8 mouse cellular contexts compared by ENCODE assay signal in genomic region chr11:98457367-98458120, GRCm38 (mm10). TPM values are rescaled to one million over a fixed set of nuclear protein-coding genes. Genes with fewer than 3 reads are reported as not detected.
A peak's percentile ranks its signal among the peaks of the same experiment; 100 is the strongest.
DNase-seq lines count a peak whose midpoint lies in the region; ATAC-seq and TF ChIP-seq lines count a peak whose summit lies in the region.

No protein-coding gene starts in this region.

- H3K4me2 ChIP-seq in lung, postnatal 0 days (replicated peaks; ENCODE audit: low read depth, low read length): peak overlapping the region; percentile 88

- H3K27me3 ChIP-seq in G1E (ENCODE audit: insufficient read depth, low read length): peaks cover 52% of the 10 kb centered on the region
- peaks cover 58% of the 10 kb centered on the region for H3K27me3 ChIP-seq in hindbrain, embryonic 10.5 days (ENCODE audit: insufficient read depth, poor library complexity, severe bottlenecking)
- H3K27me3 ChIP-seq in lung, postnatal 0 days (replicated peaks; ENCODE audit: insufficient read depth, low read length): 0 out of 2 replicates have a peak, but pooled peaks cover 6% of the 10 kb centered on the region

- DNase-seq in G1E (ENCODE audit: low spot score): peak; percentile 94
- DNase-seq in cerebellum, adult 11-12 months: peak; percentile 86
- DNase-seq in hindbrain, embryonic 10.5 days (ENCODE audit: low spot score): peak; percentile 86
- DNase-seq in layer of hippocampus, adult 9-11 months: peak; percentile 62
- peak; percentile 83 for DNase-seq in lung, postnatal 0 days (ENCODE audit: low spot score)
- peak; percentile 89 for DNase-seq in ovary, postnatal 10 days (ENCODE audit: low spot score)
- DNase-seq in thymus, postnatal 0 days (ENCODE audit: low spot score): peak; percentile 98

- peak overlapping the region; percentile 80 for H3K4me3 ChIP-seq in G1E (ENCODE audit: low read depth, low read length)
- peak overlapping the region; percentile 63 for H3K4me3 ChIP-seq in hindbrain, embryonic 10.5 days
- H3K4me3 ChIP-seq in lung, postnatal 0 days (ENCODE audit: low read depth, low read length): peak overlapping the region; percentile 54

- TF ChIP-seq CTCF in G1E (IDR thresholded peaks at IDR 0.05; ENCODE audit: low read depth, low read length): 0 out of 2 replicates have a peak, but pooled peaks have one; percentile 30
- TF ChIP-seq CTCF in lung, postnatal 0 days (IDR thresholded peaks at IDR 0.05): peak; percentile 61

- TF ChIP-seq EP300 in lung, postnatal 0 days (IDR thresholded peaks at IDR 0.05): no peak

- 0 out of 2 replicates have a peak overlapping the region, but pooled peaks have one; percentile 12 for H3K9ac ChIP-seq in lung, postnatal 0 days (replicated peaks; ENCODE audit: low read depth)

- WGBS in hindbrain, embryonic 10.5 days: 1% methylated on average over 63 of the region's 64 CpGs
- 2% methylated on average over 33 of the region's 64 CpGs for WGBS in lung, postnatal 0 days

- no peaks in the 10 kb centered on the region; the same call in 1 of the 2 replicates for H3K9me3 ChIP-seq in G1E (replicated peaks)
- no peaks in the 10 kb centered on the region for H3K9me3 ChIP-seq in hindbrain, embryonic 10.5 days
- no peaks in the 10 kb centered on the region for H3K9me3 ChIP-seq in lung, postnatal 0 days (ENCODE audit: low read length)

- H3K27ac ChIP-seq in hindbrain, embryonic 10.5 days: peak overlapping the region; percentile 83
- no peak overlapping the region for H3K27ac ChIP-seq in lung, postnatal 0 days (ENCODE audit: low read length)

- peak; percentile 48 for ATAC-seq in G1E (ENCODE audit: extremely low read depth, insufficient number of reproducible peaks, low FRiP score, poor library complexity, severe bottlenecking)
- peak; percentile 80; the same call in 1 of the 2 replicates for ATAC-seq in frontal cortex, adult (ENCODE audit: low TSS enrichment)
- ATAC-seq in lung, postnatal 0 days: peak; percentile 86

- H3K36me3 ChIP-seq in G1E (replicated peaks): no peaks in the 10 kb centered on the region
- H3K36me3 ChIP-seq in hindbrain, embryonic 10.5 days: 0 out of 2 replicates have a peak, but pooled peaks cover 8% of the 10 kb centered on the region
- no peaks in the 10 kb centered on the region for H3K36me3 ChIP-seq in lung, postnatal 0 days (ENCODE audit: insufficient read depth, low read length)

- peaks cover 26% of the 10 kb centered on the region for H3K4me1 ChIP-seq in G1E (ENCODE audit: insufficient read depth, low read depth, low read length)
- peaks cover 22% of the 10 kb centered on the region for H3K4me1 ChIP-seq in hindbrain, embryonic 10.5 days (replicated peaks)
- peaks cover 6% of the 10 kb centered on the region for H3K4me1 ChIP-seq in lung, postnatal 0 days (ENCODE audit: insufficient read depth, low read depth, low read length)

RNA-seq across cellular contexts. Expression of gene Grb7, which starts 11.3 kb away (rescaled TPM):
- 1.4 TPM in 1 of 2 replicates, not detected in the other for total RNA-seq in G1E (2014; fragmentation: Nextera tagmentation)
- total RNA-seq in G1E (2017): not detected in 2 replicates
- 0.06 TPM in 1 of 2 replicates, not detected in the other for polyA plus RNA-seq in G1E (2012)
- polyA plus RNA-seq in hindbrain, embryonic 10.5 days (2016; fragmentation: Nextera tagmentation; extraction: Ambion mirVana): 3.6 and 8.6 TPM in 2 replicates
- polyA plus RNA-seq in lung, postnatal 0 days (2015; fragmentation: Nextera tagmentation; extraction: Ambion mirVana): 30.7 and 33.1 TPM in 2 replicates
- 3.7 and 4.5 TPM in 2 replicates for polyA plus RNA-seq in thymus, postnatal 0 days (2015; fragmentation: Nextera tagmentation; extraction: Ambion mirVana)

RNA-seq across cellular contexts. Expression of gene Mien1, which starts 18.8 kb away (rescaled TPM):
- total RNA-seq in G1E (2014; fragmentation: Nextera tagmentation): 19.6 and 27.2 TPM in 2 replicates
- 63.9 and 75.0 TPM in 2 replicates for total RNA-seq in G1E (2017)
- 44.3 and 45.5 TPM in 2 replicates for polyA plus RNA-seq in G1E (2012)
- 120 and 161 TPM in 2 replicates for polyA plus RNA-seq in hindbrain, embryonic 10.5 days (2016; fragmentation: Nextera tagmentation; extraction: Ambion mirVana)
- polyA plus RNA-seq in lung, postnatal 0 days (2015; fragmentation: Nextera tagmentation; extraction: Ambion mirVana): 86.1 and 96.0 TPM in 2 replicates
- 227 and 241 TPM in 2 replicates for polyA plus RNA-seq in thymus, postnatal 0 days (2015; fragmentation: Nextera tagmentation; extraction: Ambion mirVana)

RNA-seq across cellular contexts. Expression of gene Erbb2, which starts 45.3 kb away (rescaled TPM):
- total RNA-seq in G1E (2014; fragmentation: Nextera tagmentation): not detected in 2 replicates
- 0.05 TPM in 1 of 2 replicates, not detected in the other for total RNA-seq in G1E (2017)
- polyA plus RNA-seq in G1E (2012): not detected in 2 replicates
- 23.3 TPM in 2 replicates for polyA plus RNA-seq in hindbrain, embryonic 10.5 days (2016; fragmentation: Nextera tagmentation; extraction: Ambion mirVana)
- 21.2 and 23.6 TPM in 2 replicates for polyA plus RNA-seq in lung, postnatal 0 days (2015; fragmentation: Nextera tagmentation; extraction: Ambion mirVana)
- polyA plus RNA-seq in thymus, postnatal 0 days (2015; fragmentation: Nextera tagmentation; extraction: Ambion mirVana): 2.5 and 3.1 TPM in 2 replicates

RNA-seq across cellular contexts. Expression of gene Pgap3, which starts 57.3 kb away (rescaled TPM):
- total RNA-seq in G1E (2014; fragmentation: Nextera tagmentation) (2.2 and 7.4 TPM in 2 replicates), G1E (2017) (2.7 and 3.0 TPM in 2 replicates)
- 7.5 and 9.1 TPM in 2 replicates for polyA plus RNA-seq in G1E (2012)
- polyA plus RNA-seq in hindbrain, embryonic 10.5 days (2016; fragmentation: Nextera tagmentation; extraction: Ambion mirVana): 9.3 and 9.8 TPM in 2 replicates
- polyA plus RNA-seq in lung, postnatal 0 days (2015; fragmentation: Nextera tagmentation; extraction: Ambion mirVana): 8.0 and 8.6 TPM in 2 replicates
- 12.1 and 12.7 TPM in 2 replicates for polyA plus RNA-seq in thymus, postnatal 0 days (2015; fragmentation: Nextera tagmentation; extraction: Ambion mirVana)
